In the genomic region with DNA sequence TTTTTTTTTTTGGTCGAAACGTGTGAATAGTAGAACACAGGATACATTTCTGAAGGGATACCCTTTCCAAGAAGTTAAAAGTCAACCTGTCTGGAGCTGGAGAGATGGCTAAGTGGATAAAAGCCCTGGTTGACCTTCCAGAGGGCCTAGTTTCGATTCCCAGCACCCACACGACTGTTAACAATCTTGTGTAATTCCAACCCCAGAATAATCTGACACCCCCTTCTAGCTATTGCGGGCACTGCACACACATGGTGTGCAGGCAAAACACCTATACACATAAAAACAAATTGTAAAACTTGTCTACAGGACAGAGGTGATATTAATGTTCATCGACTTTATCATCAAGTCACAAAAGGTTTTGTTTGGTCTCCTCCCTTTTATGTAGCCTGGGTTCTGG, we compare ENCODE assay signal across 9 mouse cellular contexts. TPM values are rescaled to one million over a fixed set of nuclear protein-coding genes. Genes with fewer than 3 reads are reported as not detected.
DNase-seq lines count a peak whose midpoint lies in the region; ATAC-seq and TF ChIP-seq lines count a peak whose summit lies in the region.
"Had no signal": no experiment of that assay in that cellular context is flagged by ENCODE, and none has a peak within 500 bp of the region (broad histone marks: within the 10 kb centered on the region; RNA-seq: fewer than 3 reads in every experiment).

No protein-coding gene starts in this region.

- no peak for DNase-seq in left cerebral cortex, adult 2 months (ENCODE audit: extremely low spot score in 1 of 2, low spot score in 2 of 2)
- DNase-seq in left cerebral cortex, postnatal 14 days (ENCODE audit: low spot score in 2 of 2): no peak
- no peak for DNase-seq in urinary bladder, postnatal 25 days (ENCODE audit: low spot score)
- no peak for DNase-seq in layer of hippocampus, adult 11-12 months (ENCODE audit: low spot score)
- DNase-seq in thymus, adult 2 months: no peak

- 54% methylated on average over 6 of the region's 6 CpGs for WGBS in embryonic facial prominence, embryonic 12.5 days
- 58% methylated on average over 6 of the region's 6 CpGs for WGBS in intestine, embryonic 15.5 days
- 62% methylated on average over 6 of the region's 6 CpGs for whole genome bisulfite sequencing in thymus, adult 2 months

- TF ChIP-seq POLR2A in myocyte (IDR thresholded peaks at IDR 0.05; ENCODE audit: insufficient read length, low read depth): no peak
- no peak for TF ChIP-seq POLR2A in thymus, adult 2 months (IDR thresholded peaks at IDR 0.05; ENCODE audit: control insufficient read depth, extremely low read depth, insufficient read depth, low read length, poor library complexity)

- no peaks in the 10 kb centered on the region for H3K9me3 ChIP-seq in embryonic facial prominence, embryonic 12.5 days
- H3K9me3 ChIP-seq in intestine, embryonic 15.5 days: no peaks in the 10 kb centered on the region

- no peak overlapping the region for H3K9ac ChIP-seq in embryonic facial prominence, embryonic 12.5 days
- peak overlapping the region; percentile 91; the same call in 1 of the 2 replicates for H3K9ac ChIP-seq in intestine, embryonic 15.5 days

- H3ac ChIP-seq in myocyte (ENCODE audit: control insufficient read depth, insufficient read length): peak overlapping the region; percentile 47

- peaks cover 22% of the 10 kb centered on the region for H3K79me2 ChIP-seq in myocyte (ENCODE audit: control insufficient read depth, insufficient read depth)

- intact Hi-C loops in left cerebral cortex, adult 2 months (cut with DNase I): loop anchor here (2.0 kb wide), 2 partner anchors 105 to 159 kb away; partner anchors contain the start of gene Adprh
- intact Hi-C loops in left cerebral cortex, postnatal 14 days (cut with DNase I): loop anchor here (2.0 to 5.0 kb wide), 2 partner anchors 135 to 159 kb away; no protein-coding TSS in a partner anchor

- no peak for ATAC-seq in embryonic facial prominence, embryonic 12.5 days (ENCODE audit: insufficient number of reproducible peaks, insufficient read depth, low FRiP score, low TSS enrichment)
- ATAC-seq in intestine, embryonic 15.5 days: no peak

- no peak for TF ChIP-seq CTCF in left cerebral cortex, adult 2 months (IDR thresholded peaks at IDR 0.05)
- TF ChIP-seq CTCF in thymus, adult 2 months (IDR thresholded peaks at IDR 0.05; ENCODE audit: borderline replicate concordance, control insufficient read depth, extremely low read depth, insufficient read depth, low read length, poor library complexity): no peak

- H3K27me3 ChIP-seq in embryonic facial prominence, embryonic 12.5 days: no peaks in the 10 kb centered on the region
- H3K27me3 ChIP-seq in intestine, embryonic 15.5 days (replicated peaks): no peaks in the 10 kb centered on the region
- H3K27me3 ChIP-seq in myocyte (ENCODE audit: control insufficient read depth, insufficient read depth, insufficient read length): no peaks in the 10 kb centered on the region
- no peaks in the 10 kb centered on the region for H3K27me3 ChIP-seq in thymus, adult 2 months (ENCODE audit: control insufficient read depth, insufficient read depth, low read length)

- peaks cover 27% of the 10 kb centered on the region for H3K36me3 ChIP-seq in embryonic facial prominence, embryonic 12.5 days
- 0 out of 2 replicates have a peak, but pooled peaks cover 5% of the 10 kb centered on the region for H3K36me3 ChIP-seq in intestine, embryonic 15.5 days
- H3K36me3 ChIP-seq in myocyte (ENCODE audit: control insufficient read depth, insufficient read depth): peaks cover 20% of the 10 kb centered on the region
- H3K36me3 ChIP-seq in thymus, adult 2 months (ENCODE audit: control insufficient read depth, insufficient read depth, low read length): peaks cover 33% of the 10 kb centered on the region

- peak overlapping the region; percentile 71 for H3K4me2 ChIP-seq in embryonic facial prominence, embryonic 12.5 days (replicated peaks)
- peak overlapping the region; percentile 62 for H3K4me2 ChIP-seq in intestine, embryonic 15.5 days (replicated peaks)
- peak overlapping the region; percentile 89 for H3K4me2 ChIP-seq in myocyte (ENCODE audit: low read depth)

- peak overlapping the region; percentile 87; the same call in 1 of the 2 replicates for H3K27ac ChIP-seq in left cerebral cortex, adult 2 months
- H3K27ac ChIP-seq in embryonic facial prominence, embryonic 12.5 days: no peak overlapping the region
- H3K27ac ChIP-seq in intestine, embryonic 15.5 days: no peak overlapping the region
- H3K27ac ChIP-seq in thymus, adult 2 months (ENCODE audit: control insufficient read depth, insufficient read depth, low read length): no peak overlapping the region

- peaks cover 8% of the 10 kb centered on the region for H3K4me1 ChIP-seq in embryonic facial prominence, embryonic 12.5 days
- peaks cover 8% of the 10 kb centered on the region for H3K4me1 ChIP-seq in intestine, embryonic 15.5 days (replicated peaks)
- H3K4me1 ChIP-seq in thymus, adult 2 months (replicated peaks; ENCODE audit: control insufficient read depth, insufficient read depth, low read length): no peaks in the 10 kb centered on the region; the same call in 1 of the 2 replicates

- peak overlapping the region; percentile 74 for H3K4me3 ChIP-seq in left cerebral cortex, adult 2 months
- H3K4me3 ChIP-seq in embryonic facial prominence, embryonic 12.5 days: peak overlapping the region; percentile 88
- H3K4me3 ChIP-seq in intestine, embryonic 15.5 days (replicated peaks): peak overlapping the region; percentile 84
- peak overlapping the region; percentile 71 for H3K4me3 ChIP-seq in myocyte
- H3K4me3 ChIP-seq in thymus, adult 2 months (ENCODE audit: control insufficient read depth, insufficient read depth, low read length): no peak overlapping the region

TF ChIP-seq in myocyte, 11 proteins besides CTCF, POLR2A, EP300 and RAD21:
- TF ChIP-seq MYOG (IDR thresholded peaks at IDR 0.05; ENCODE audit: control insufficient read depth in 1 of 3, insufficient read depth in 1 of 3, insufficient read length in 2 of 3, low read depth in 2 of 3): no peak
- no peak for TF ChIP-seq USF1 (IDR thresholded peaks at IDR 0.05; ENCODE audit: low read depth)
- no peak for TF ChIP-seq MAX (IDR thresholded peaks at IDR 0.05; ENCODE audit: low read depth)
- no peak for TF ChIP-seq CEBPB (IDR thresholded peaks at IDR 0.05; ENCODE audit: insufficient read depth, poor library complexity, severe bottlenecking)
- TF ChIP-seq REST (IDR thresholded peaks at IDR 0.05; ENCODE audit: insufficient read depth, insufficient read length): no peak
- no peak for TF ChIP-seq MYOD1 (IDR thresholded peaks at IDR 0.05; ENCODE audit: control insufficient read depth in 1 of 3, insufficient read length in 2 of 3, low read depth in 2 of 3)
- no peak for TF ChIP-seq TCF3 (IDR thresholded peaks at IDR 0.05; ENCODE audit: insufficient read length, low read depth)
- no peak for TF ChIP-seq SRF (IDR thresholded peaks at IDR 0.05; ENCODE audit: control insufficient read depth, insufficient read length, low read depth)
- TF ChIP-seq TCF12 (IDR thresholded peaks at IDR 0.05; ENCODE audit: insufficient read depth, poor library complexity, severe bottlenecking): no peak

RNA-seq across cellular contexts. Expression of gene Gm21987, which starts 0.7 kb away (rescaled TPM):
- total RNA-seq in left cerebral cortex, adult 2 months (2021): not detected
- not detected for total RNA-seq in left cerebral cortex, postnatal 14 days (2021)
- polyA plus RNA-seq in embryonic facial prominence, embryonic 12.5 days (2016; fragmentation: Nextera tagmentation; extraction: Ambion mirVana): not detected in 2 replicates
- 0.53 TPM in 1 of 2 replicates, not detected in the other for polyA plus RNA-seq in intestine, embryonic 15.5 days (2015; fragmentation: Nextera tagmentation; extraction: Ambion mirVana)
- 0.16 TPM for polyA plus RNA-seq in myocyte (2012; fragmentation: generic; extraction: Trizol)
- polyA plus RNA-seq in thymus, adult 2 months (2012; rRNA removed): not detected in 2 replicates

RNA-seq across cellular contexts. Expression of gene Cox17, which starts 0.8 kb away (rescaled TPM):
- 100 to 1,000 TPM; 131 to 133 TPM for total RNA-seq in left cerebral cortex, adult 2 months (2021)
- total RNA-seq in left cerebral cortex, postnatal 14 days (2021): 10 to 100 TPM; 88.0 to 89.4 TPM
- polyA plus RNA-seq in embryonic facial prominence, embryonic 12.5 days (2016; fragmentation: Nextera tagmentation; extraction: Ambion mirVana): 110 and 111 TPM in 2 replicates
- polyA plus RNA-seq in intestine, embryonic 15.5 days (2015; fragmentation: Nextera tagmentation; extraction: Ambion mirVana): 233 TPM in 2 replicates
- polyA plus RNA-seq in myocyte (2012; fragmentation: generic; extraction: Trizol): 653 TPM
- polyA plus RNA-seq in thymus, adult 2 months (2012; rRNA removed): 61.0 and 68.7 TPM in 2 replicates

RNA-seq across cellular contexts. Expression of gene Maats1, which starts 5.6 kb away (rescaled TPM):
- total RNA-seq in left cerebral cortex, adult 2 months (2021): 1 to 10 TPM; 1.2 to 1.6 TPM
- 1 to 10 TPM; 1.1 to 1.2 TPM for total RNA-seq in left cerebral cortex, postnatal 14 days (2021)
- polyA plus RNA-seq in embryonic facial prominence, embryonic 12.5 days (2016; fragmentation: Nextera tagmentation; extraction: Ambion mirVana): 0.08 and 0.32 TPM in 2 replicates
- 0.08 and 0.18 TPM in 2 replicates for polyA plus RNA-seq in intestine, embryonic 15.5 days (2015; fragmentation: Nextera tagmentation; extraction: Ambion mirVana)
- polyA plus RNA-seq in myocyte (2012; fragmentation: generic; extraction: Trizol): 1.1 TPM
- 0.05 and 0.12 TPM in 2 replicates for polyA plus RNA-seq in thymus, adult 2 months (2012; rRNA removed)

RNA-seq across cellular contexts. Expression of gene Popdc2, which starts 14.4 kb away (rescaled TPM):
- total RNA-seq in left cerebral cortex, adult 2 months (2021): 1 to 10 TPM in 1 of 2 experiments, under 1 TPM in 1; 0.51 to 1.5 TPM
- under 1 TPM; 0.64 to 0.89 TPM for total RNA-seq in left cerebral cortex, postnatal 14 days (2021)
- 1.4 and 1.9 TPM in 2 replicates for polyA plus RNA-seq in embryonic facial prominence, embryonic 12.5 days (2016; fragmentation: Nextera tagmentation; extraction: Ambion mirVana)
- polyA plus RNA-seq in intestine, embryonic 15.5 days (2015; fragmentation: Nextera tagmentation; extraction: Ambion mirVana): 14.8 and 15.4 TPM in 2 replicates
- 10.5 TPM for polyA plus RNA-seq in myocyte (2012; fragmentation: generic; extraction: Trizol)
- 3.1 and 33.2 TPM in 2 replicates for polyA plus RNA-seq in thymus, adult 2 months (2012; rRNA removed)

RNA-seq across cellular contexts. Expression of gene Nr1i2, which starts 53.0 kb away (rescaled TPM):
- total RNA-seq in left cerebral cortex, adult 2 months (2021): not detected
- total RNA-seq in left cerebral cortex, postnatal 14 days (2021): not detected
- not detected in 2 replicates for polyA plus RNA-seq in embryonic facial prominence, embryonic 12.5 days (2016; fragmentation: Nextera tagmentation; extraction: Ambion mirVana)
- 12.1 and 13.1 TPM in 2 replicates for polyA plus RNA-seq in intestine, embryonic 15.5 days (2015; fragmentation: Nextera tagmentation; extraction: Ambion mirVana)
- not detected for polyA plus RNA-seq in myocyte (2012; fragmentation: generic; extraction: Trizol)
- 0.16 and 0.19 TPM in 2 replicates for polyA plus RNA-seq in thymus, adult 2 months (2012; rRNA removed)
- total RNA-seq: heart, adult 18-20 months had no signal
